Mouse (Mus musculus) T-helper 17 cell (primary cell): Measurements from ENCODE around the gene Zdbf2.
"Not testable (repeated sequence)": the region's sequence is repeated elsewhere in the genome, so short reads cannot be mapped to it uniquely, and the experiment has no call there.

ENCODE experiments used
- in situ Hi-C, 2 experiments: fragments of 300-600 bp; cut with MboI, MseI; formaldehyde crosslinking; loops; 1 replicate in 1 of 2; 2 replicates in 1 of 2; pipeline ENCODE4 v1.15.1; 2025; ENCODE audit warnings: high pct_unique_total_duplicates in 2 of 2

The Zdbf2 gene

GRCm38 (mm10) chr1:63260742-63261033 is 12.4 kb upstream of the Zdbf2 start:
- in situ Hi-C loops = loop anchor here in 1 of 2 experiments (25.0 kb wide), 1 partner anchor 498 kb away; no protein-coding TSS in a partner anchor

- in situ Hi-C loops = loop anchor here in 1 of 2 experiments (25.0 kb wide), 1 partner anchor 499 kb away; no protein-coding TSS in a partner anchor
Measured at GRCm38 (mm10) chr1:63261041-63261590, 11.9 kb upstream of the Zdbf2 start.

DNA sequence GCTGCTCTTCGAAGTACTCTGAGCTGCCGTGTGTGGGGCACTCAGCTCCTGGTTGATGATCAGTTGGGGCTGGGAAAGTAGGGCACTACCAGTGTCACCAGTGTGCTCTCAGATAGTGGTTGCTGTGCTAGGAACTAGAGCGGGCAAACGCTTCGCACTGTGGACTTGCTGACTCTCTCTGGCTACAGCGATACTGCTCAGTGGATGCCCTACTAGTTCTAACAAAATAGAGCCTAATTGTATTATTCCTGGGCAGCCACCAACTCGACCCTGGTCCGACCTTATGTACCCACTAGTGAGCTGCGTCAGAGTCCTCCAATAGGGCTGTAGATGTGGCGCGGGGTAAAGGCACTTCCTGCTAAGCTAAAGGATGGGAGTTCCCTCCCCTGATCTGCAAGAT is 9.4 kb upstream of the Zdbf2 start:
- in situ Hi-C loops = loop anchor here in 1 of 2 experiments (25.0 kb wide), 1 partner anchor 501 kb away; no protein-coding TSS in a partner anchor

- in situ Hi-C loops = loop anchor here in 1 of 2 experiments (25.0 kb wide), 1 partner anchor 503 kb away; no protein-coding TSS in a partner anchor
Measured at GRCm38 (mm10) chr1:63265461-63265860, 7.6 kb upstream of the Zdbf2 start.

GRCm38 (mm10) chr1:63266121-63266520 is 6.9 kb upstream of the Zdbf2 start:
- in situ Hi-C loops = loop anchor here in 1 of 2 experiments (25.0 kb wide), 1 partner anchor 504 kb away; no protein-coding TSS in a partner anchor

GRCm38 (mm10) chr1:63266716-63267115 is 6.3 kb upstream of the Zdbf2 start:
- in situ Hi-C loops = loop anchor here in 1 of 2 experiments (25.0 kb wide), 1 partner anchor 504 kb away; no protein-coding TSS in a partner anchor

GRCm38 (mm10) chr1:63272125-63272675 is 865 bp upstream of the Zdbf2 start:
- in situ Hi-C loops = loop anchor here in 1 of 2 experiments (25.0 kb wide), 1 partner anchor 510 kb away; no protein-coding TSS in a partner anchor

DNA sequence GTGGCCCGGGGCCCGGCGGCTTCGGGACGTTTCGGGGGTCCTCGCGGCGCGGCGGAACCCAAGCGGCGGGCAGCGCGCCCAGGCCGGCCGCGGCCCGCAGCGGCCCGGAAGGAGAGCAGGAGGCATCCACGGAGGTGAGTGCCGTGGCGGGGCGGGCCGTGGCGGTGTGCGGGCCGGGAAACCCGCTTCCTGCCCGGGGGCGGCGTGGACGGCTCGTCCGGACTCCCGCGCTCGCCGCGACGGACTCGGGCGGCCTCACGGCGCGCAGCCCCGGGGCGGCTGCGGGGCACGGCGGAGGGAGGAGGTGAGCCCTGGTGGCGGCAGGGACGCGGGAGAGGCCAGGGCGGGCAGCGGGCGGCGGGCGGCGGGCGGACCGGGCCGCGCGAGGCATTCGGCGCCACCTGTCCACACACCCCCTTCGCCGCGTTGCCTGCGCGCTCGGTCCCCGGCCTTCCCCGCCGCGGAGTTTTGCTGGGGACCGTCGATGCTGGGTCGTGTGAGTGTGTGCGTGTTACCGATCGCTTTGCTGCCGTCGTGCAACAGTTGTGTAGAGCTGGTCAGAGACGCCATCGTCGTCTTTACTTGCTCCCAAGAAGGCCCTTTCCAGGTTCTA is 380 bp downstream of the Zdbf2 start:
- in situ Hi-C loops = loop anchor here in 1 of 2 experiments (25.0 kb wide), 1 partner anchor 511 kb away; no protein-coding TSS in a partner anchor

DNA sequence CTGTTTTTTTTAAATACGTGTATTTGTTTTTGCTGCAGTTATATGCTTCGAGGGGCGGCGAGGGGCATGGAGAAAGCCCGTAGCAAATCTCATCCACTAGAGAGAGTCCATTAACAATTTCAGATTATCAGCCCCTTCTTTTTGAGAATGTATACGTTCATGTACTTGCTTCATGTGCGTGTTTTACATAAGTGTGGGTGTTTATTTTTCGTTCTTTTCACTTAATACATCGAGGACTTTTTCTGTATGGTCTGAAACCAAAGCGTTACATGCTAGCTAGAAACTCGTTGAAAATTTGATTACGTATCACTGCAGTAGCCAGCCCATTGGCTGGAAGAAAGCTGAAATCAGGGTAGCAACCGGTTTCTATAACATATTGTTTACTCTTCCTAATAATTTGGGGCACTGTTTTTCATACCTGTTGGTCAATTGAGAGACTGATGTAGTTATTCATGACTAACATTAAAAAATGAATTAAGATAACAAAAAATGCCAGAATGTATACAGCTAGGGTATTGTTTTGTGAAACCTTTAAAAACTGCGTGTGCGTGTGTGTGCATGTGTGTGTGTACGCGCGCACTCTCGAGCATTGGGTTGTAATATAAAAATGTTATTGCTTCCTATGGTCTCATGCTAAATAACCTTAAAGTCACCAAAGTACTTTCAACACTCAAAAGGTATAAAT is 1.1 kb downstream of the Zdbf2 start:
- in situ Hi-C loops = loop anchor here in 1 of 2 experiments (25.0 kb wide), 1 partner anchor 512 kb away; no protein-coding TSS in a partner anchor

DNA sequence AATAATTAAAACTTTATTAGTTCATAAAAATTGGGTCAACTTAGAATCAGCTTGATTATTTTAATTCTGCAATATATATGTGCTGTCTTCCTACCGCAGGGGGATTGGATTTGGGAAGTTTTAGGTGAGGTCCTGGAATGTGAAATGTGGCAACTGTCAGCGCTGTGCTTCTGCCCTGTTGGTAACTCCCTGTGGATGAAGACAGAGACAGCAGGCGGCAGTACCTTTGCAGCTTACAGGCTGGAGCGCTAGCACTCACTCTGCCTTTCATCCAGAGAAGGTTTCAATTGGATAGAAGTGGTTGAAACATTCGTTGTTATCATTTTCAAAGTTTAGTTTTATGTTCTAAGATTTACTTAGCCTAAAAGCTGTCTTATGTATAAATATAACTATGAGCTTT is 5.0 kb downstream of the Zdbf2 start:
- in situ Hi-C loops = no loop called here

GRCm38 (mm10) chr1:63293965-63294364 is 20.9 kb downstream of the Zdbf2 start:
- in situ Hi-C loops = no loop called here

DNA sequence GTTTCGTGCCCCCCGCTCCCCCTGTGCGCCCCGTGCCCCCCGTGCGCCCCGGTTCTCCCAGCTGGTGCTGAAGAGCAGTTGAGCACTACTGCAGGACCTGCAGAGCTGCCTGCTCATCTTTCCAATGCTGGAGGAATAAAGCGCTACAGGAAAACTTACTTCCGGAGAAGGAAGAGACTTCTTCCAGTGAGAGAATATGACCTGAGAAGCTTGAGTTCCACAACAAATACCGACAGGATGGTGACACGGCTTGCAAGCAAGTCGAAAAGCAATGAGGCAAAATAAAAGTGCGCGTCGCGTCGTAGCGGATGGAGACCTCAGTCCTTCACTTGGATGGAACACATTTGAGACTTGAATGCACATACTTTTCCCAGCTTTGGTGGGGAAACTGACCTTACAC is 36.6 kb downstream of the Zdbf2 start:
- in situ Hi-C loops = loop anchor here in 1 of 2 experiments (5.0 kb wide), 1 partner anchor 72 kb away; no protein-coding TSS in a partner anchor

DNA sequence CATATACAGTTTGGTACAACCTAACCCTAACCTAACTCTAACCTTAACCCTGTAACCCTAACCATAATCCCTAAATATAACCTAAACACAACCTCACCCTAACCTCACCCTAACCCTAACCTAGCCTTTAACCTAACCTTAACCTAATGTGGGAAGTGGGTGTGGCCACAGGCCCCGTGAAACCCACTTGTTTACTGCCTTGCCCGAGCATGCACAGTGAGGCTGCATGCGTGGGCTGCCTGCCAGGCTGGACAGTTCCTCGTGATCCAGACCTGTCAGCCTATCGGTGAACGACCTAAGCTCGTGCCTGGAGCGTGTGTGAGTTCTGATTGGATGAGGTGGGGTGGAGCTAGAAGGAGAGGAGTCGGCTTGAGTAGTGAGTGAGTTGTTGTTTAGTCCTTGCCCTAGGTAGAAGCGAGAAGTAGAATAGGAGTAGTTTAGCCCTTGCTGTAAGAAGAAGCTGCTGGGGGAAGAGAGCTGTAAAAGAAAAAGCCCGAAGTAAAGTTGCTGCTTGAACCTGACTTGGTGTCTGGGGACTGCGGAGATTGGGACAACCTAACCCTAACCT is 50.6 kb downstream of the Zdbf2 start:
- in situ Hi-C loops = not testable (repeated sequence)
